Mouse (Mus musculus) ES-Bruce4 (cell line): ENCODE data around the gene Cnnm1. TPM values are rescaled to one million over a fixed set of nuclear protein-coding genes. Genes with fewer than 3 reads are reported as not detected.

Experiments
- H3K27ac ChIP-seq: 2 replicates; pipeline ENCODE4 v1.5.1; 2012; ENCODE audit warnings: low read length, inconsistent platforms; ENCODE audit not compliant: insufficient read depth
- H3K27me3 ChIP-seq: 2 replicates; pipeline ENCODE4 v1.6.1; 2012; ENCODE audit warnings: mild to moderate bottlenecking, low read length, inconsistent platforms; ENCODE audit not compliant: control insufficient read depth, poor library complexity, insufficient read depth, severe bottlenecking
- H3K36me3 ChIP-seq: 2 replicates; pipeline ENCODE4 v1.6.1; 2012; ENCODE audit warnings: inconsistent platforms, mild to moderate bottlenecking, low read length, moderate library complexity; ENCODE audit not compliant: control insufficient read depth, poor library complexity, insufficient read depth, severe bottlenecking
- H3K4me1 ChIP-seq: one replicate; pipeline ENCODE4 v1.8.1; 2011; ENCODE audit warnings: low read length; ENCODE audit not compliant: control insufficient read depth, insufficient read depth
- H3K4me3 ChIP-seq: 2 replicates; pipeline ENCODE4 v1.5.1; 2011; ENCODE audit warnings: low read depth, mild to moderate bottlenecking, low read length
- H3K9ac ChIP-seq: 2 replicates; pipeline ENCODE4 v1.6.1; 2012; ENCODE audit warnings: low read depth, mild to moderate bottlenecking, inconsistent platforms; ENCODE audit not compliant: poor library complexity, severe bottlenecking
- H3K9me3 ChIP-seq: replicated peaks from 2 replicates; pipeline ENCODE4 v1.6.1; 2012; ENCODE audit warnings: mild to moderate bottlenecking, low read length, inconsistent platforms; ENCODE audit not compliant: control insufficient read depth, poor library complexity, insufficient read depth, severe bottlenecking
- CTCF ChIP-seq: IDR thresholded peaks from one replicate; pipeline ENCODE4 v1.8.1; 2011; ENCODE audit warnings: low read depth, low read length
- EP300 ChIP-seq: IDR thresholded peaks from 2 replicates; pipeline ENCODE4 v1.6.1; 2011; ENCODE audit warnings: low read depth, low read length; ENCODE audit not compliant: insufficient read depth
- POLR2A ChIP-seq: IDR thresholded peaks from one replicate; pipeline ENCODE4 v1.8.1; 2011; ENCODE audit warnings: low read length; ENCODE audit not compliant: insufficient read depth
- polyA plus RNA-seq: library from polyadenylated mRNA; stranded (reverse); fragments of >200 nt; gene quantifications from 2 replicates; pipeline ENCODE4 v1.2.4, GENCODE M21; 2011; ENCODE audit warnings: low read depth; ENCODE audit not compliant: missing spikeins, insufficient read depth, insufficient read length

Gene Cnnm1
- polyA plus RNA-seq, 1 experiment, result 0.87 TPM

DNA sequence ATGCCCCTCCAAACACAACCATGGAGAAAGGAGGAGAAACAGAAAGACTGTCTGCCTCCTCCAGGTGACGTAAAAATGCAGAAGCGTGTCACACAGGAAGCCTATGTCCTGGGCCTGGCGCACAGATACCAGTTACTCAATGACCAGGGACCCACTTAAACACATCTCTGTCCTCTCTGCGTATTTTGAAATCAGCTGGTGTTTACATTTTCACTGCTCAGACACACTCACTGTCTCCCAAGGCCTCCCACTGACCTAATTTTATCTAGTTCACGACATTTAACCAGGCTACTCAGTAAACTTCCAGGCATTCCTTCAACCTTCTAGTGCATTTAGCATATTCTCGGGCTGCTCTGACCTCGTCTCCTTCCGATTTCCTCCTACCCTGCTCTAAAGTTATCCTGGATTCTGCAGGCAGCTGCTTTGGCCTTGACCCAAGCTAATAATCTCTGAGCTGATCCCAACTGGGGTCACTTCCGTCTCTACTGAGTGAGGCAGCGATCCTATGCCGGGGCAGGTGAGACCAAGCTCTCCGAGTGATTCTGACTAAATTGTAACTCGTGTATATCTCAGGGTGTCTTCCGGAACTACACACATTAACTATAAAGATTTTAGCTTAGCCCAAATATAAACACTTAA is 76.3 kb downstream of the Cnnm1 start:
- no peak overlapping the region for H3K9ac ChIP-seq
- H3K27ac ChIP-seq, result 0 out of 2 replicates have a peak overlapping the region, but pooled peaks have one; percentile 0
- H3K9me3 ChIP-seq, result no peaks in the 10 kb centered on the region
- H3K4me3 ChIP-seq, result no peak overlapping the region
- peaks cover 62% of the 10 kb centered on the region for H3K36me3 ChIP-seq
- no peaks in the 10 kb centered on the region for H3K27me3 ChIP-seq
- peaks cover 6% of the 10 kb centered on the region for H3K4me1 ChIP-seq
- no peak for TF ChIP-seq EP300
- no peak for TF ChIP-seq POLR2A
- TF ChIP-seq CTCF, result no peak

- Histone ChIP-seq H3K9ac (no peak overlapping the region), H3K9me3 (no peaks in the 10 kb centered on the region), H3K4me3 (no peak overlapping the region), H3K36me3 (peaks cover 62% of the 10 kb centered on the region), H3K27me3 (no peaks in the 10 kb centered on the region), H3K27ac (no peak overlapping the region), H3K4me1 (peaks cover 6% of the 10 kb centered on the region)
- no peak for TF ChIP-seq POLR2A
- no peak for TF ChIP-seq EP300
- no peak for TF ChIP-seq CTCF
Measured at GRCm38 (mm10) chr19:43517320-43517719, 77.1 kb downstream of the Cnnm1 start.

- Histone ChIP-seq H3K27me3 (no peaks in the 10 kb centered on the region), H3K27ac (no peak overlapping the region), H3K4me1 (peaks cover 6% of the 10 kb centered on the region), H3K36me3 (peaks cover 58% of the 10 kb centered on the region), H3K4me3 (no peak overlapping the region), H3K9ac (no peak overlapping the region), H3K9me3 (no peaks in the 10 kb centered on the region)
- no peak for TF ChIP-seq EP300
- no peak for TF ChIP-seq CTCF
Measured at GRCm38 (mm10) chr19:43517808-43518207, 77.6 kb downstream of the Cnnm1 start.

DNA sequence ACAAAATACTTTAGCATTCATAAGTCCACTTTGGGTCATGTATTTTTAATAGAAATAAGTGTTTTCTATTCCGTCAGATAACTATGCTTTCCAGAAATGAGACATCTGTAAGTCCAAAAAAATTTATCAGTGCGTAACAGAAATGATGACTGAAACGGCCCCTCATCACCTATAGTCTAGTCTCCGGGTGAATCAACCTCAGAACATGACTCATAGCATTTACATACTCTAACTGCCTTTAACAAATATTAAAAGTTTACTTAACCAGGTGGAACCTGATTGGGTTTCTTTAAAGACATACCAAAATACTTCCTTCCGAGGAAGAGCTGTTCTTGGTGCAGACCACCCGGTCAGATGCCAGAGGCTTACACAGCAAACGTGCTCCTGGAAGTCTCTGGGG is 78.0 kb downstream of the Cnnm1 start:
- TF ChIP-seq POLR2A (no peak), EP300 (no peak), CTCF (no peak)
- Histone ChIP-seq H3K4me3 (no peak overlapping the region), H3K9me3 (no peaks in the 10 kb centered on the region)

GRCm38 (mm10) chr19:43519226-43519625 is 79.0 kb downstream of the Cnnm1 start:
- H3K36me3 ChIP-seq, result peaks cover 45% of the 10 kb centered on the region

More for the DNA sequence above, 78.0 kb downstream of the Cnnm1 start:
- Histone ChIP-seq H3K36me3 (peaks cover 53% of the 10 kb centered on the region), H3K27me3 (no peaks in the 10 kb centered on the region), H3K27ac (no peak overlapping the region), H3K9ac (no peak overlapping the region), H3K4me1 (peaks cover 6% of the 10 kb centered on the region)

GRCm38 (mm10) chr19:43520402-43520801 is 80.2 kb downstream of the Cnnm1 start:
- Histone ChIP-seq H3K27ac (peak overlapping the region; percentile 66), H3K9me3 (no peaks in the 10 kb centered on the region), H3K4me3 (peak overlapping the region; percentile 70), H3K36me3 (peaks cover 34% of the 10 kb centered on the region), H3K27me3 (no peaks in the 10 kb centered on the region), H3K9ac (peak overlapping the region; percentile 70), H3K4me1 (peaks cover 3% of the 10 kb centered on the region)
- TF ChIP-seq POLR2A (no peak), EP300 (peak; percentile 82)

More at GRCm38 (mm10) chr19:43519226-43519625, 79.0 kb downstream of the Cnnm1 start:
- H3K4me3 ChIP-seq, result no peak overlapping the region
- no peaks in the 10 kb centered on the region for H3K27me3 ChIP-seq
- H3K4me1 ChIP-seq, result peaks cover 3% of the 10 kb centered on the region
- H3K27ac ChIP-seq, result no peak overlapping the region
- TF ChIP-seq POLR2A (no peak), EP300 (no peak), CTCF (no peak)
- no peak overlapping the region for H3K9ac ChIP-seq
- H3K9me3 ChIP-seq, result no peaks in the 10 kb centered on the region
